21 mouse cellular contexts compared by ENCODE assay signal in the genomic region with DNA sequence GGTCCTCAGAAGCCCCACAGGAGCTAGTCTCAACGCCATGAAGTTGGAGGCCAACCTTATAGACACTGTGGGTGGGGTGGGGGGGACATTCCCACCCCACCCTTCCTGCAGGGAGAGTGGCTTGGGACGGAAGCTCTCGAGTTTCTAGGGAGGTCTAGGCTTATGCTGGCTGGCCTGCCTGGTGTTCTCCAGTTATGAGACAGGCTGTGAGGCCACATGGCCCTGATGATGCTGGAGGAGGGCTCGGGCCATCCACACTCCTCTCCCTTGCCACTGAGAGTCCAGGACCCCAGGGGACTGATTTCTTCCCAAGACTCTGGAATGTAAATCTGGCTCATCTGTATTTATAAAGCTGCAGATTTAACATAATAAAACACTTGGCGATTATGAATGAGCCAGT. TPM values are rescaled to one million over a fixed set of nuclear protein-coding genes. Genes with fewer than 3 reads are reported as not detected.
DNase-seq lines count a peak whose midpoint lies in the region; ATAC-seq lines count a peak whose summit lies in the region.
"Had no signal": no experiment of that assay in that cellular context is flagged by ENCODE, and none has a peak within 500 bp of the region (broad histone marks: within the 10 kb centered on the region; RNA-seq: fewer than 3 reads in every experiment).

No protein-coding gene starts in this region.

- H3K4me2 ChIP-seq in hindbrain, embryonic 12.5 days (replicated peaks): no peak overlapping the region
- no peak overlapping the region for H3K4me2 ChIP-seq in hindbrain, embryonic 11.5 days (replicated peaks; ENCODE audit: low read depth, low read length)
- H3K4me2 ChIP-seq in lung, embryonic 16.5 days (ENCODE audit: low read depth, low read length): no peak overlapping the region
- H3K4me2 ChIP-seq: forebrain, embryonic 13.5 days; heart, embryonic 13.5 days; hindbrain, embryonic 13.5 days had no signal

- H3K4me3 ChIP-seq in hindbrain, embryonic 12.5 days: no peak overlapping the region
- no peak overlapping the region for H3K4me3 ChIP-seq in hindbrain, embryonic 11.5 days (ENCODE audit: low read depth, low read length)
- no peak overlapping the region for H3K4me3 ChIP-seq in lung, embryonic 16.5 days (ENCODE audit: low read length)
- H3K4me3 ChIP-seq: forebrain, embryonic 13.5 days; heart, embryonic 13.5 days; hindbrain, embryonic 13.5 days had no signal

- peaks cover 15% of the 10 kb centered on the region for H3K4me1 ChIP-seq in hindbrain, embryonic 12.5 days
- H3K4me1 ChIP-seq in hindbrain, embryonic 11.5 days (replicated peaks; ENCODE audit: control insufficient read depth, insufficient read depth, low read length): no peaks in the 10 kb centered on the region; the same call in 1 of the 2 replicates
- no peaks in the 10 kb centered on the region for H3K4me1 ChIP-seq in lung, embryonic 16.5 days (replicated peaks; ENCODE audit: control insufficient read depth, insufficient read depth, low read length)

- no peaks in the 10 kb centered on the region for H3K27me3 ChIP-seq in hindbrain, embryonic 12.5 days
- no peaks in the 10 kb centered on the region for H3K27me3 ChIP-seq in hindbrain, embryonic 11.5 days (ENCODE audit: control insufficient read depth, insufficient read depth, low read length)
- H3K27me3 ChIP-seq in lung, embryonic 16.5 days (ENCODE audit: control insufficient read depth, insufficient read depth, low read depth, low read length): no peaks in the 10 kb centered on the region
- H3K27me3 ChIP-seq: CH12.LX; heart, embryonic 13.5 days; hindbrain, embryonic 13.5 days had no signal

- 41% methylated on average over 5 of the region's 5 CpGs for WGBS in hindbrain, embryonic 12.5 days
- WGBS in hindbrain, embryonic 11.5 days: 25% methylated on average over 5 of the region's 5 CpGs
- 28% methylated on average over 5 of the region's 5 CpGs for WGBS in lung, embryonic 16.5 days

- H3K36me3 ChIP-seq in hindbrain, embryonic 12.5 days: peaks cover 6% of the 10 kb centered on the region; the same call in 1 of the 2 replicates
- H3K36me3 ChIP-seq in hindbrain, embryonic 11.5 days (ENCODE audit: control insufficient read depth, insufficient read depth, low read length): no peaks in the 10 kb centered on the region
- H3K36me3 ChIP-seq in lung, embryonic 16.5 days (ENCODE audit: control insufficient read depth, insufficient read depth, low read length): no peaks in the 10 kb centered on the region
- H3K36me3 ChIP-seq: heart, embryonic 13.5 days had no signal

- ATAC-seq in hindbrain, embryonic 12.5 days (ENCODE audit: low FRiP score): no peak
- ATAC-seq in hindbrain, embryonic 11.5 days (ENCODE audit: low FRiP score): no peak
- 0 out of 2 replicates have a peak, but pooled peaks have one; percentile 7 for ATAC-seq in lung, embryonic 16.5 days (ENCODE audit: low read depth)
- no peak for ATAC-seq in erythroid progenitor cell, adult 5-6 weeks (replicated peaks; ENCODE audit: low FRiP score, poor library complexity, severe bottlenecking)
- ATAC-seq: forebrain, embryonic 13.5 days; hindbrain, postnatal 0 days had no signal

- no peak overlapping the region for H3K9ac ChIP-seq in hindbrain, embryonic 12.5 days
- no peak overlapping the region for H3K9ac ChIP-seq in hindbrain, embryonic 11.5 days (ENCODE audit: low read depth, low read length)
- H3K9ac ChIP-seq in lung, embryonic 16.5 days (ENCODE audit: low read length): no peak overlapping the region
- H3K9ac ChIP-seq: forebrain, embryonic 13.5 days; heart, embryonic 13.5 days; hindbrain, embryonic 13.5 days had no signal

- DNase-seq in hindbrain, embryonic 11.5 days (ENCODE audit: low spot score): no peak
- DNase-seq in lung, postnatal 36 days: no peak
- DNase-seq in ES-CJ7 (ENCODE audit: low read depth, low spot score) (peak; percentile 70), ZHBTc4 (ENCODE audit: low read depth, low spot score) (peak; percentile 54)
- no peak for DNase-seq in adrenal gland, adult (ENCODE audit: inconsistent age in 2 of 2, low spot score in 1 of 2)
- DNase-seq: adrenal gland, adult 8-10 months; adrenal gland, postnatal 36 days; cerebellum, adult 2 months; cerebellum, postnatal 10 days; gastrocnemius, postnatal 36 days; heart, adult 11 months; heart, postnatal 36 days; kidney, adult 18-20 months had no signal

- H3K9me3 ChIP-seq in hindbrain, embryonic 12.5 days (replicated peaks): no peaks in the 10 kb centered on the region
- H3K9me3 ChIP-seq in hindbrain, embryonic 11.5 days (ENCODE audit: control insufficient read depth, low read length): no peaks in the 10 kb centered on the region
- no peaks in the 10 kb centered on the region for H3K9me3 ChIP-seq in lung, embryonic 16.5 days (ENCODE audit: control insufficient read depth, low read length)
- H3K9me3 ChIP-seq: forebrain, embryonic 13.5 days; heart, embryonic 13.5 days; hindbrain, embryonic 13.5 days had no signal

- H3K27ac ChIP-seq in hindbrain, embryonic 12.5 days: peak overlapping the region; percentile 37; the same call in 1 of the 2 replicates
- H3K27ac ChIP-seq in hindbrain, embryonic 11.5 days (ENCODE audit: low read depth, low read length): no peak overlapping the region
- no peak overlapping the region for H3K27ac ChIP-seq in lung, embryonic 16.5 days (ENCODE audit: low read length)
- H3K27ac ChIP-seq: forebrain, embryonic 13.5 days; heart, embryonic 13.5 days; hindbrain, embryonic 13.5 days; hindbrain, postnatal 0 days had no signal

RNA-seq across cellular contexts. Expression of a gene that starts 25.3 kb away (rescaled TPM):
- 11.5 TPM in 2 replicates for polyA plus RNA-seq in hindbrain, embryonic 12.5 days (2016; fragmentation: Nextera tagmentation; extraction: Ambion mirVana)
- 7.2 and 7.7 TPM in 2 replicates for polyA plus RNA-seq in hindbrain, embryonic 11.5 days (2014; fragmentation: Nextera tagmentation; extraction: Ambion mirVana)
- polyA plus RNA-seq in lung, embryonic 16.5 days (2015; fragmentation: Nextera tagmentation; extraction: Ambion mirVana): 8.9 and 10.2 TPM in 2 replicates
- 9.6 and 17.7 TPM in 2 replicates for total RNA-seq in erythroid progenitor cell, adult 5-6 weeks (2015; ENCODE audit: low replicate concordance)
- 2.6 and 2.7 TPM in 2 replicates for total RNA-seq in erythroid progenitor cell, adult 5-6 weeks (2017; ENCODE audit: low replicate concordance)

RNA-seq across cellular contexts. Expression of a gene that starts 31.0 kb away (rescaled TPM):
- 0.19 and 0.44 TPM in 2 replicates for polyA plus RNA-seq in hindbrain, embryonic 12.5 days (2016; fragmentation: Nextera tagmentation; extraction: Ambion mirVana)
- 0.28 and 1.6 TPM in 2 replicates for polyA plus RNA-seq in hindbrain, embryonic 11.5 days (2014; fragmentation: Nextera tagmentation; extraction: Ambion mirVana)
- 0.34 and 0.36 TPM in 2 replicates for polyA plus RNA-seq in lung, embryonic 16.5 days (2015; fragmentation: Nextera tagmentation; extraction: Ambion mirVana)
- not detected in 2 replicates for total RNA-seq in erythroid progenitor cell, adult 5-6 weeks (2015; ENCODE audit: low replicate concordance)
- 0.26 TPM in 1 of 2 replicates, not detected in the other for total RNA-seq in erythroid progenitor cell, adult 5-6 weeks (2017; ENCODE audit: low replicate concordance)

Comparison
In these comparisons a context has a peak if more than half of its experiments do, and no peak if none do; other contexts are left out.
1. DNase-seq: peak in ES-CJ7 (single experiment) and ZHBTc4 (single experiment); none in hindbrain, embryonic 11.5 days (single experiment), lung, postnatal 36 days (single experiment) and adrenal gland, adult (0 of 2).